Mouse (Mus musculus) CH12.LX (cell line): ENCODE measurements around the gene Zfp82.

Experiments
- CHD2 ChIP-seq: IDR thresholded peaks from 2 replicates; pipeline ENCODE4 v1.6.1; 2011; ENCODE audit warnings: low read length, improper control_type of control experiment
- CTCF ChIP-seq, 2 experiments: IDR thresholded peaks in 1 of 2; conservative IDR thresholded peaks in 1 of 2; 2 replicates each; pipeline ENCODE4 v1.5.1; 2011 to 2012; ENCODE audit warnings: low read depth in 2 of 2, low read length in 2 of 2, improper control_type of control experiment in 1 of 2, inconsistent platforms in 1 of 2, mild to moderate bottlenecking in 1 of 2, moderate library complexity in 1 of 2
- JUND ChIP-seq: conservative IDR thresholded peaks from 2 replicates; pipeline ENCODE4 v1.6.1; 2011; ENCODE audit warnings: low read depth, low read length, improper control_type of control experiment
- MAZ ChIP-seq: IDR thresholded peaks from 2 replicates; pipeline ENCODE4 v1.6.1; 2012; ENCODE audit warnings: low read depth, mild to moderate bottlenecking, inconsistent platforms, low read length, improper control_type of control experiment, moderate library complexity
- MEF2A ChIP-seq: IDR thresholded peaks from 2 replicates; pipeline ENCODE4 v1.6.1; 2014; ENCODE audit warnings: low read depth, mild to moderate bottlenecking, inconsistent platforms, low read length, improper control_type of control experiment, borderline replicate concordance
- PAX5 ChIP-seq: IDR thresholded peaks from 2 replicates; pipeline ENCODE4 v1.6.1; 2012; ENCODE audit warnings: low read length, inconsistent platforms, mixed read lengths
- POLR2A ChIP-seq: IDR thresholded peaks from 2 replicates; pipeline ENCODE4 v1.6.1; 2011; ENCODE audit warnings: low read depth, mild to moderate bottlenecking, improper control_type of control experiment, low read length
- RAD21 ChIP-seq: IDR thresholded peaks from 2 replicates; pipeline ENCODE4 v1.6.1; 2011; ENCODE audit warnings: low read depth, mild to moderate bottlenecking, low read length, improper control_type of control experiment, moderate library complexity
- SIN3A ChIP-seq: IDR thresholded peaks from 2 replicates; pipeline ENCODE4 v1.6.1; 2012; ENCODE audit warnings: low read length, improper control_type of control experiment, inconsistent platforms
- TBP ChIP-seq: conservative IDR thresholded peaks from 2 replicates; pipeline ENCODE4 v1.6.1; 2011; ENCODE audit warnings: low read depth, low read length, improper control_type of control experiment
- USF1 ChIP-seq: IDR thresholded peaks from 2 replicates; pipeline ENCODE4 v1.6.1; 2014; ENCODE audit warnings: low read depth, mild to moderate bottlenecking, inconsistent platforms, low read length, improper control_type of control experiment
- ZC3H11A ChIP-seq: IDR thresholded peaks from 2 replicates; pipeline ENCODE4 v1.6.1; 2012; ENCODE audit warnings: low read depth, mild to moderate bottlenecking, inconsistent platforms, low read length, improper control_type of control experiment
- ZKSCAN1 ChIP-seq: IDR thresholded peaks from 2 replicates; pipeline ENCODE4 v1.6.1; 2012; ENCODE audit warnings: low read depth, inconsistent platforms, low read length, improper control_type of control experiment, borderline replicate concordance
- ZNF384 ChIP-seq: IDR thresholded peaks from 2 replicates; pipeline ENCODE4 v1.6.1; 2012; ENCODE audit warnings: low read depth, low read length, improper control_type of control experiment, inconsistent platforms

- no peak for TF ChIP-seq ZKSCAN1
- TF ChIP-seq POLR2A: peak; percentile 82
- TF ChIP-seq PAX5: no peak
- peak; percentile 73; the same call in 1 of the 2 replicates for TF ChIP-seq TBP
- TF ChIP-seq SIN3A: peak; percentile 94
- peak; percentile 100 for TF ChIP-seq CHD2
- TF ChIP-seq ZNF384: no peak
- no peak for TF ChIP-seq CTCF (conservative IDR thresholded peaks at IDR 0.05 in 1 of 2, IDR thresholded peaks at IDR 0.05 in 1 of 2; ENCODE audit: low read depth in 2 of 2, low read length in 2 of 2)
- no peak for TF ChIP-seq MAZ
- no peak for TF ChIP-seq RAD21
- no peak for TF ChIP-seq ZC3H11A
- TF ChIP-seq MEF2A: no peak; the same call in 1 of the 2 replicates
- TF ChIP-seq USF1: peak; percentile 28
- no peak for TF ChIP-seq JUND
Measured at GRCm38 (mm10) chr7:30090092-30090969, 17.6 kb upstream of the Zfp82 start, which contains the start of the genes Gm26920 and Zfp566.
